Mouse (Mus musculus) kidney, postnatal 4 days (tissue): Measurements from ENCODE around the gene Sucla2.

Experiments
- DNase-seq, 2 experiments: peaks; one replicate each; pipeline ENCODE4 v3.0.0; 2021; ENCODE audit warnings: mixed read lengths in 2 of 2

The Sucla2 gene

GRCm38 (mm10) chr14:73524766-73525448 is at the start of gene Sucla2:
Sucla2 (plus strand) TSS chr14:73525319.
- peak; percentile 96 to 97 for DNase-seq

- peak in 1 of 2 experiments; percentile 41 for DNase-seq
Measured at GRCm38 (mm10) chr14:73475506-73475905, 49.6 kb upstream of the Sucla2 start.

GRCm38 (mm10) chr14:73476361-73476934 is 48.7 kb upstream of the Sucla2 start:
- no peak for DNase-seq

GRCm38 (mm10) chr14:73477077-73477476 is 48.0 kb upstream of the Sucla2 start:
- DNase-seq: no peak

- DNase-seq: no peak
Measured at GRCm38 (mm10) chr14:73478321-73478720, 46.8 kb upstream of the Sucla2 start.

GRCm38 (mm10) chr14:73479771-73480170 is 45.3 kb upstream of the Sucla2 start:
- DNase-seq: no peak

- DNase-seq: no peak
Measured at GRCm38 (mm10) chr14:73483516-73484229, 41.4 kb upstream of the Sucla2 start.

- peak in 1 of 2 experiments; percentile 28 for DNase-seq
Measured at GRCm38 (mm10) chr14:73484366-73485110, 40.6 kb upstream of the Sucla2 start.

GRCm38 (mm10) chr14:73486641-73487040 is 38.5 kb upstream of the Sucla2 start:
- no peak for DNase-seq

- no peak for DNase-seq
Measured at GRCm38 (mm10) chr14:73493356-73493755, 31.8 kb upstream of the Sucla2 start.

- DNase-seq: no peak
Measured at GRCm38 (mm10) chr14:73494122-73494521, 31.0 kb upstream of the Sucla2 start.

GRCm38 (mm10) chr14:73495753-73496152 is 29.4 kb upstream of the Sucla2 start:
- peak in 1 of 2 experiments; percentile 48 for DNase-seq

GRCm38 (mm10) chr14:73501283-73501682 is 23.8 kb upstream of the Sucla2 start:
- DNase-seq: no peak

GRCm38 (mm10) chr14:73501721-73502120 is 23.4 kb upstream of the Sucla2 start:
- no peak for DNase-seq

GRCm38 (mm10) chr14:73502591-73503184 is 22.4 kb upstream of the Sucla2 start:
- peak; percentile 17 to 32 for DNase-seq

- DNase-seq: no peak
Measured at GRCm38 (mm10) chr14:73503237-73503933, 21.7 kb upstream of the Sucla2 start.

- peak; percentile 22 to 40 for DNase-seq
Measured at GRCm38 (mm10) chr14:73506283-73506682, 18.8 kb upstream of the Sucla2 start.

GRCm38 (mm10) chr14:73507200-73507599 is 17.9 kb upstream of the Sucla2 start:
- no peak for DNase-seq

- DNase-seq: peak in 1 of 2 experiments; percentile 16
Measured at GRCm38 (mm10) chr14:73507702-73508376, 17.3 kb upstream of the Sucla2 start.

- DNase-seq: no peak
Measured at GRCm38 (mm10) chr14:73508630-73509395, 16.3 kb upstream of the Sucla2 start.
